In the genomic region with DNA sequence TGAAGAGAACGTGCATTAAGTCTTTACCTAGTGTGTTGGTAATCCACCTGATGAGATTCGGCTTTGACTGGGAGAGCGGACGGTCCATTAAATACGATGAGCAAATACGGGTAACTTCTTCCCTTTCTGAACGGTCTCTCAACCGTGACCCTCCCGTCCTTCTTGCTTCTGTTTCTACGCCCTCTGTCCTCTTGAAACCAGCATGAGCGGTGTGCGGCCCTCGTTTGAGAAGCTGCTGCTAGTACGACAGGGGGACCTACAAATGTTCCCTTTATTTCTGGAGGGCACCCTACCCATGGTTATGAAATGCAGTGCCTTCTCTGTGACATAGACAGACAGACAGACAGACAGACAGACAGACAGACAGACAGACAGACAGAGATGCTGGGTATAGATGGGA, we compare ENCODE assay signal across 16 mouse cellular contexts.
"Had no signal": no experiment of that assay in that cellular context is flagged by ENCODE, and none has a peak within 500 bp of the region (broad histone marks: within the 10 kb centered on the region; RNA-seq: fewer than 3 reads in every experiment).

No protein-coding gene starts in this region.

- DNase-seq: retina, postnatal 1 day; right cerebral cortex, adult 18-20 months; right cerebral cortex, postnatal 14 days; right cerebral cortex, postnatal 25 days; right cerebral cortex, postnatal 4 days; spleen, adult 18-20 months; thymus, adult 18-20 months; thymus, adult 2 months; thymus, postnatal 14 days; thymus, postnatal 25 days; thymus, postnatal 36 days; thymus, postnatal 4 days had no signal

- H3K27me3 ChIP-seq: neural tube, embryonic 13.5 days; neural tube, embryonic 15.5 days; stomach, embryonic 15.5 days had no signal

- H3K4me2 ChIP-seq: neural tube, embryonic 13.5 days; neural tube, embryonic 15.5 days; stomach, embryonic 15.5 days had no signal

- H3K9ac ChIP-seq: neural tube, embryonic 13.5 days; neural tube, embryonic 15.5 days; stomach, embryonic 15.5 days had no signal

- H3K9me3 ChIP-seq: neural tube, embryonic 13.5 days; neural tube, embryonic 15.5 days; stomach, embryonic 15.5 days had no signal

- H3K4me3 ChIP-seq: neural tube, embryonic 13.5 days; neural tube, embryonic 15.5 days; stomach, embryonic 15.5 days had no signal

- H3K27ac ChIP-seq: neural tube, embryonic 13.5 days; neural tube, embryonic 15.5 days; stomach, embryonic 15.5 days; stomach, postnatal 0 days had no signal

- H3K4me1 ChIP-seq: neural tube, embryonic 13.5 days; neural tube, embryonic 15.5 days; stomach, embryonic 15.5 days had no signal
